Mouse (Mus musculus): ENCODE data around the gene Gm20662. TPM values are rescaled to one million over a fixed set of nuclear protein-coding genes. Genes with fewer than 3 reads are reported as not detected.

The Gm20662 gene
- polyA plus RNA-seq, 1 experiment from 2014 or later, result 0.71 TPM

DNA sequence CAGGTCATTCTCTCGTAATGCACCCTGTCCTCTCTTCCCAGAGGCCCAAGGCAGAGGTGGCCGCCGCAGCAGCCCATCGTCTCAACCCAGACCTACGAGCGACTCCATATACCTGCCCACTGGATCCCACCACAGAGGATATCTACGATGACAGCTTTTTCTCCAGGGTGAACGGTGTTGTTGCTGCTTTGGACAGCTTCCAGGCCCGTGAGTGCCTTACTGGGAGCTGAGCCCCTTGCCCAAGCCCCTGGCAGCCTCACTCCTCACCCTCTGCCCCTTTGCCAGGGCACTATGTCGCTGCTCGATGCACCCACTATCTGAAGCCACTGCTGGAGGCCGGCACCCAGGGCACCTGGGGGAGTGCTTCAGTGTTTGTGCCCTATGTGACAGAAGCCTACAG is 17.3 kb upstream of the Gm20662 start:
- Histone ChIP-seq H3K36me3 (peaks cover 44% of the 10 kb centered on the region), H3K4me3 (no peak overlapping the region), H3K4me1 (peaks cover 89% of the 10 kb centered on the region), H3K9ac (no peak overlapping the region), H3K9me3 (no peaks in the 10 kb centered on the region), H3K4me2 (no peak overlapping the region), H3K27me3 (replicated peaks) (no peaks in the 10 kb centered on the region), H3K27ac (replicated peaks) (0 out of 2 replicates have a peak overlapping the region, but pooled peaks have one; percentile 8)
- no peak for ATAC-seq (ENCODE audit: extremely low read depth, insufficient number of reproducible peaks, low FRiP score, low TSS enrichment)
- 87% methylated on average over 12 of the region's 12 CpGs for WGBS

DNA sequence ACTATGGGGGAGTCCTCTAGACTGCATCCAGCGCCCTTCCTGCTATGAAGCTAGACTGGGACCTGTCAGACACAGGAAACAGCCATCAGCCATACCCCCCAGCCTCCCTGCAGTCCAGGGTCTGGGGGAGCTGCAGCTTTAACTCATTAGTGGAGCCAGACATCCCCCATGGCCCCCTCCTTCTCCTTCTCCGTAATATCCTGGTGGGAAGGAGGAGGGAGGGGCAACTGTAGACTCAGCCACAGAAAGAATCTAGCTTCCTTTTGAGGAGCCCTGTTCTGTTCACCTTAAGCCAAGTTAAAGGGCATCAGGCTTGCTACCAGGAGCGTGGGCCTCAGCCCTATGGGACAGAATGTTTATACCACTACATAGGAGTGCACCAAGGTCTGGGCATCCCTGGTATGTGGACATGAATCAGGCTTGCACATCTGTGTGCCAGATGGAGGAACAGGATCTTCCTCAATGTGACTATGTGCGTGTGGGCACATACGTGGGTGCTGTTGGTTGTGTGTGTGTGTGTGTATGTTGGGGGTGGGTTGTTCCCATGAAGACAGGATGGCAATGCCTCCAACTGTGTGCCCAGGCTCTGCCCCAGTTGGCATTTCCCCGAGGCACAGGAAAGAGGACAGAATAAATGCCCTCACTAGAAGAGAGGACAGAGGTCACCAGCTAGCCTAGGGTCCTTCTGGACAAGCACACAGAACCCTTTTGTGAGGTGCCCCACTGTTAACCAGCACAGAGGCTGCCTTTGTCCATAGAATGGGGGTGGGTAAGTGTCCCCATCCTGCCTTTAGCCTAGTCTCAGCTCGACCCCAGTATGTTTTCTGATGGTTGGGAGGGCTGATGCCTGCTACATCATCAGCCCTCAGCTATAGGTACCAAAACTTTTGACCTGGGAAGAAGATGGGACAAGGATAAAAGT is 14.2 kb upstream of the Gm20662 start:
- ATAC-seq (ENCODE audit: extremely low read depth, insufficient number of reproducible peaks, low FRiP score, low TSS enrichment), result no peak
- peaks cover 80% of the 10 kb centered on the region for H3K4me1 ChIP-seq
- H3K9ac ChIP-seq, result peak overlapping the region; percentile 92
- peak overlapping the region; percentile 79 for H3K4me3 ChIP-seq
- peak overlapping the region; percentile 100 for H3K27ac ChIP-seq (replicated peaks)
- peaks cover 47% of the 10 kb centered on the region for H3K36me3 ChIP-seq
- no peaks in the 10 kb centered on the region for H3K9me3 ChIP-seq
- H3K27me3 ChIP-seq (replicated peaks), result no peaks in the 10 kb centered on the region
- H3K4me2 ChIP-seq, result peak overlapping the region; percentile 91
- 33% methylated on average over 7 of the region's 7 CpGs for WGBS

DNA sequence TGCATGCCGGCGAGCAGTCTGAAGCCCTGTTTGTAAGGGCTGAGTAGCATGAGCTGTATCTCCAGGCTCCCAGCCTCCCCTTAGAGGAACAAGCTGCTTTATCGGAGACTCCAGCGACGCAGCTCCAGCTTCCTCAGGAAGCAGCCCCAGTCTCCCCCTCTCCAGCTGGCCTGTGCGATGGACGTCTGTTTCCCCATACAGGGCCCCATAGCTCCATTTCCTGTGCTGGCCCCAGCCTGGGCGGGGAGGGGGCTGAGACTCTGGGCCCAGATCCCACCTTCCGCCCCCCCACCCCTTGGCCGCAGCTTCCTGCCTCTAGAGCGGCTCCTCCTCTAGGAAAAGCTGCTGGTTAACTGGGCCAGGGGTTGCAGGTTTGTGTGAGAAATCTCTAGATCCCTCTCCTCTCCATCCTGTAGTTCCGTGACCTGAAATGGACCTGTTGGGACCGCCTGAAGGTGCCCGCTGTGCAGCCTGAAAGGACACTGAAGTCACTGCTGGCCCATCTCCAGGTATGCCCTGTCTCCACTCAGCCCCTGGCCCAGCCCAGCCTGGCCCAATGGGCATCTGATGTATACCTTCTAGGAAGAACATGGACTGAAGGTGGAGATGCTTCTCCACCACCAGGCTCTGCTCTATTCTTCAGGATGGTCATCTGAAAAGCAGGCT is 13.3 kb upstream of the Gm20662 start, which contains the start of gene Gm20661:
Gene Gm20661, plus strand, starts transcription at position 378 of the 666 bp plus-strand sequence.
- ATAC-seq (ENCODE audit: extremely low read depth, insufficient number of reproducible peaks, low FRiP score, low TSS enrichment), result peak; percentile 65
- Histone ChIP-seq H3K27ac (replicated peaks) (peak within 1 kb of the TSS; percentile 100), H3K4me3 (peak within 1 kb of the TSS; percentile 79), H3K4me1 (peaks cover 75% of the 10 kb centered on the region), H3K36me3 (peaks cover 38% of the 10 kb centered on the region), H3K9me3 (no peaks in the 10 kb centered on the region), H3K27me3 (replicated peaks) (no peaks in the 10 kb centered on the region), H3K4me2 (peak within 1 kb of the TSS; percentile 91), H3K9ac (peak within 1 kb of the TSS; percentile 92)
- WGBS, result 12% methylated on average over 14 of the region's 14 CpGs

GRCm38 (mm10) chr9:107983421-107983890 is 12.7 kb upstream of the Gm20662 start:
- ATAC-seq (ENCODE audit: extremely low read depth, insufficient number of reproducible peaks, low FRiP score, low TSS enrichment), result peak; percentile 29; the same call in 1 of the 2 replicates
- Histone ChIP-seq H3K4me1 (peaks cover 69% of the 10 kb centered on the region), H3K9me3 (no peaks in the 10 kb centered on the region), H3K4me3 (peak overlapping the region; percentile 79), H3K9ac (peak overlapping the region; percentile 92), H3K27ac (replicated peaks) (peak overlapping the region; percentile 100), H3K36me3 (peaks cover 33% of the 10 kb centered on the region), H3K27me3 (replicated peaks) (no peaks in the 10 kb centered on the region), H3K4me2 (peak overlapping the region; percentile 91)
- 6% methylated on average over 4 of the region's 4 CpGs for WGBS

GRCm38 (mm10) chr9:107984052-107984753 is 11.9 kb upstream of the Gm20662 start:
- Histone ChIP-seq H3K4me1 (peaks cover 68% of the 10 kb centered on the region), H3K9ac (peak overlapping the region; percentile 92), H3K4me3 (peak overlapping the region; percentile 79), H3K4me2 (peak overlapping the region; percentile 91), H3K27ac (replicated peaks) (peak overlapping the region; percentile 100), H3K9me3 (no peaks in the 10 kb centered on the region), H3K27me3 (replicated peaks) (no peaks in the 10 kb centered on the region), H3K36me3 (peaks cover 26% of the 10 kb centered on the region)
- 42% methylated on average over 19 of the region's 19 CpGs for WGBS
- ATAC-seq (ENCODE audit: extremely low read depth, insufficient number of reproducible peaks, low FRiP score, low TSS enrichment), result no peak

DNA sequence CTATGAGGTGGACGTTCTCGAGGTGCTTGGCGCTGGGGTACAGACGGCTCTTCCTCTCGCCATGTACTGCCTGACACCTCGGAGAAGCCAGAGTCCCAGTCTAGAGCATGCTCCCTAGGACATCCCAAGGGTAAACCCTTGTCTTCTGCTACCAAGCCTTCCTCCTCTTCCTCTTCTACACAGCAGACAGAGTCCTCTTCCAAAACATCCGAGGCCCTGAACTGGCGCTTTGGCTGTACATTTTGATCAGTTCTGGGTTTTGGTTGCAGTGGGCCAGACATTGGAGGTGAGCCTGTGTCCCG is 11.4 kb upstream of the Gm20662 start:
- Histone ChIP-seq H3K36me3 (peaks cover 21% of the 10 kb centered on the region), H3K4me2 (peak overlapping the region; percentile 91), H3K9ac (peak overlapping the region; percentile 92), H3K27me3 (replicated peaks) (no peaks in the 10 kb centered on the region), H3K27ac (replicated peaks) (peak overlapping the region; percentile 100), H3K4me3 (peak overlapping the region; percentile 79), H3K4me1 (peaks cover 67% of the 10 kb centered on the region), H3K9me3 (no peaks in the 10 kb centered on the region)
- no peak for ATAC-seq (ENCODE audit: extremely low read depth, insufficient number of reproducible peaks, low FRiP score, low TSS enrichment)
- 40% methylated on average over 9 of the region's 9 CpGs for WGBS

GRCm38 (mm10) chr9:107985131-107986119 is 10.7 kb upstream of the Gm20662 start, which contains the start of gene Inka1:
Gene Inka1 (minus strand): TSS chr9:107985879.
- Histone ChIP-seq H3K4me2 (peak within 1 kb of the TSS; percentile 91), H3K36me3 (peaks cover 13% of the 10 kb centered on the region), H3K27me3 (replicated peaks) (no peaks in the 10 kb centered on the region), H3K9ac (peak within 1 kb of the TSS; percentile 92), H3K4me1 (peaks cover 60% of the 10 kb centered on the region), H3K27ac (replicated peaks) (peak within 1 kb of the TSS; percentile 100), H3K9me3 (no peaks in the 10 kb centered on the region), H3K4me3 (peak within 1 kb of the TSS; percentile 79)
- ATAC-seq (ENCODE audit: extremely low read depth, insufficient number of reproducible peaks, low FRiP score, low TSS enrichment), result peak; percentile 72
- WGBS, result under 1% methylated on average over 58 of the region's 58 CpGs

- Histone ChIP-seq H3K27me3 (replicated peaks) (no peaks in the 10 kb centered on the region), H3K9ac (peak overlapping the region; percentile 92), H3K4me2 (peak overlapping the region; percentile 91), H3K4me1 (peaks cover 51% of the 10 kb centered on the region), H3K27ac (replicated peaks) (peak overlapping the region; percentile 100), H3K36me3 (peaks cover 6% of the 10 kb centered on the region), H3K9me3 (no peaks in the 10 kb centered on the region), H3K4me3 (peak overlapping the region; percentile 79)
- ATAC-seq (ENCODE audit: extremely low read depth, insufficient number of reproducible peaks, low FRiP score, low TSS enrichment), result no peak
- WGBS, result 4% methylated on average over 18 of the region's 18 CpGs
Observed at GRCm38 (mm10) chr9:107986376-107986775, 9.8 kb upstream of the Gm20662 start.

GRCm38 (mm10) chr9:107987950-107988349 is 8.2 kb upstream of the Gm20662 start:
- no peak overlapping the region for H3K4me2 ChIP-seq
- WGBS, result 54% methylated on average over 3 of the region's 3 CpGs
- H3K36me3 ChIP-seq, result peaks cover 6% of the 10 kb centered on the region
- no peak for ATAC-seq (ENCODE audit: extremely low read depth, insufficient number of reproducible peaks, low FRiP score, low TSS enrichment)
- no peaks in the 10 kb centered on the region for H3K27me3 ChIP-seq (replicated peaks)
- no peak overlapping the region for H3K9ac ChIP-seq
- H3K4me3 ChIP-seq, result no peak overlapping the region
- no peak overlapping the region for H3K27ac ChIP-seq (replicated peaks)
- peaks cover 35% of the 10 kb centered on the region for H3K4me1 ChIP-seq
- H3K9me3 ChIP-seq, result no peaks in the 10 kb centered on the region

- no peaks in the 10 kb centered on the region for H3K27me3 ChIP-seq (replicated peaks)
- no peak within 1 kb of the TSS for H3K9ac ChIP-seq
- no peak within 1 kb of the TSS for H3K4me3 ChIP-seq
- H3K9me3 ChIP-seq, result no peaks in the 10 kb centered on the region
- no peak within 1 kb of the TSS for H3K4me2 ChIP-seq
- H3K27ac ChIP-seq (replicated peaks), result no peak within 1 kb of the TSS
- no peaks in the 10 kb centered on the region for H3K36me3 ChIP-seq
- H3K4me1 ChIP-seq, result peaks cover 17% of the 10 kb centered on the region
- WGBS, result 61% methylated on average over 2 of the region's 2 CpGs
- no peak for ATAC-seq (ENCODE audit: extremely low read depth, insufficient number of reproducible peaks, low FRiP score, low TSS enrichment)
Observed at GRCm38 (mm10) chr9:107992197-107992596, 4.0 kb upstream of the Gm20662 start, which contains the start of gene Cdhr4. Gene Cdhr4 (plus strand): TSS chr9:107992497.

All from heart, embryonic 13.5 days (tissue).